Mouse (Mus musculus) stomach, embryonic 15.5 days (tissue): ENCODE data around the gene Tns1. TPM values are rescaled to one million over a fixed set of nuclear protein-coding genes. Genes with fewer than 3 reads are reported as not detected.

Experiments
- ATAC-seq: fragments of 200-750 bp; cut with Nextera tagmentation; 2 replicates; pipeline ENCODE4 v1.8.0; 2017; ENCODE audit warnings: low read depth, moderate number of reproducible peaks, moderate TSS enrichment; ENCODE audit not compliant: insufficient read depth, low FRiP score
- H3K27ac ChIP-seq: fragments of 300-500 bp; sonication (generic); 2 replicates; pipeline ENCODE4 v1.5.1; 2015; ENCODE audit warnings: mild to moderate bottlenecking, inconsistent platforms
- H3K27me3 ChIP-seq: fragments of 300-500 bp; sonication (generic); replicated peaks from 2 replicates; pipeline ENCODE4 v1.6.1; 2015; ENCODE audit warnings: inconsistent platforms
- H3K36me3 ChIP-seq: fragments of 300-500 bp; sonication (generic); 2 replicates; pipeline ENCODE4 v1.6.1; 2015; ENCODE audit warnings: inconsistent platforms
- H3K4me1 ChIP-seq: fragments of 300-500 bp; sonication (generic); 2 replicates; pipeline ENCODE4 v1.6.1; 2015; ENCODE audit warnings: inconsistent platforms
- H3K4me2 ChIP-seq: fragments of 300-500 bp; sonication (generic); 2 replicates; pipeline ENCODE4 v1.6.1; 2015; ENCODE audit warnings: mild to moderate bottlenecking, inconsistent platforms
- H3K4me3 ChIP-seq: fragments of 300-500 bp; sonication (generic); replicated peaks from 2 replicates; pipeline ENCODE4 v1.5.1; 2015; ENCODE audit warnings: inconsistent platforms
- H3K9ac ChIP-seq: fragments of 300-500 bp; sonication (generic); 2 replicates; pipeline ENCODE4 v1.6.1; 2015; ENCODE audit warnings: inconsistent platforms
- H3K9me3 ChIP-seq: fragments of 300-500 bp; sonication (generic); 2 replicates; pipeline ENCODE4 v1.6.1; 2016; ENCODE audit warnings: inconsistent platforms
- WGBS: fragments of 180-500 bp; shearing (Covaris S2); methylation state at CpG from one replicate; pipeline ENCODE4 v1.1.7; 2015; 5-methylcytosine and 5-hydroxymethylcytosine counted together
- polyA plus RNA-seq: library from polyadenylated mRNA; unstranded; fragments of >200 nt; fragmentation: Nextera tagmentation; extraction: Ambion mirVana; gene quantifications from 2 replicates; pipeline ENCODE4 v1.2.1, GENCODE M21; 2015

Tns1 gene
- polyA plus RNA-seq, 1 experiment from 2014 or later, result 34.5 TPM

- peaks cover 15% of the 10 kb centered on the region for H3K4me1 ChIP-seq
- H3K9me3 ChIP-seq, result no peaks in the 10 kb centered on the region
- 7% methylated on average over 40 of the region's 41 CpGs for WGBS
- 0 out of 2 replicates have a peak overlapping the region, but pooled peaks have one; percentile 26 for H3K27ac ChIP-seq
- H3K4me3 ChIP-seq, result peak overlapping the region; percentile 42
- no peaks in the 10 kb centered on the region for H3K27me3 ChIP-seq
- H3K36me3 ChIP-seq, result no peaks in the 10 kb centered on the region
- H3K9ac ChIP-seq, result peak overlapping the region; percentile 61
- peak; percentile 37 for ATAC-seq
- peak overlapping the region; percentile 91 for H3K4me2 ChIP-seq
Observed at GRCm38 (mm10) chr1:74068366-74069084, 55.7 kb downstream of the Tns1 start.

GRCm38 (mm10) chr1:74067866-74068265 is 56.4 kb downstream of the Tns1 start:
- Histone ChIP-seq H3K4me3 (peak overlapping the region; percentile 42), H3K4me1 (peaks cover 15% of the 10 kb centered on the region), H3K9me3 (no peaks in the 10 kb centered on the region), H3K4me2 (peak overlapping the region; percentile 91), H3K27me3 (no peaks in the 10 kb centered on the region), H3K36me3 (0 out of 2 replicates have a peak, but pooled peaks cover under 1% of the 10 kb centered on the region), H3K9ac (no peak overlapping the region), H3K27ac (no peak overlapping the region)
- ATAC-seq, result no peak
- WGBS, result 20% methylated on average over 14 of the region's 14 CpGs

GRCm38 (mm10) chr1:74066576-74066975 is 57.7 kb downstream of the Tns1 start:
- H3K4me2 ChIP-seq, result no peak overlapping the region
- no peak for ATAC-seq
- H3K9ac ChIP-seq, result no peak overlapping the region

GRCm38 (mm10) chr1:74066061-74066460 is 58.2 kb downstream of the Tns1 start:
- H3K4me1 ChIP-seq, result peaks cover 15% of the 10 kb centered on the region
- H3K4me3 ChIP-seq, result no peak overlapping the region
- no peaks in the 10 kb centered on the region for H3K27me3 ChIP-seq
- H3K36me3 ChIP-seq, result 0 out of 2 replicates have a peak, but pooled peaks cover 5% of the 10 kb centered on the region
- H3K27ac ChIP-seq, result no peak overlapping the region
- no peaks in the 10 kb centered on the region for H3K9me3 ChIP-seq
- no peak overlapping the region for H3K4me2 ChIP-seq
- WGBS, result 75% methylated on average over 5 of the region's 5 CpGs
- ATAC-seq, result no peak
- H3K9ac ChIP-seq, result no peak overlapping the region

More at GRCm38 (mm10) chr1:74066576-74066975, 57.7 kb downstream of the Tns1 start:
- 80% methylated on average over 3 of the region's 3 CpGs for WGBS
- H3K27ac ChIP-seq, result no peak overlapping the region
- no peaks in the 10 kb centered on the region for H3K27me3 ChIP-seq
- 0 out of 2 replicates have a peak, but pooled peaks cover 5% of the 10 kb centered on the region for H3K36me3 ChIP-seq
- H3K4me1 ChIP-seq, result peaks cover 15% of the 10 kb centered on the region
- no peaks in the 10 kb centered on the region for H3K9me3 ChIP-seq
- no peak overlapping the region for H3K4me3 ChIP-seq

- H3K9me3 ChIP-seq, result no peaks in the 10 kb centered on the region
- H3K36me3 ChIP-seq, result 0 out of 2 replicates have a peak, but pooled peaks cover 5% of the 10 kb centered on the region
- ATAC-seq, result no peak
- H3K4me1 ChIP-seq, result peaks cover 10% of the 10 kb centered on the region
- H3K27me3 ChIP-seq, result no peaks in the 10 kb centered on the region
- no peak overlapping the region for H3K4me3 ChIP-seq
- WGBS, result 68% methylated on average over 6 of the region's 6 CpGs
- no peak overlapping the region for H3K9ac ChIP-seq
- no peak overlapping the region for H3K27ac ChIP-seq
- no peak overlapping the region for H3K4me2 ChIP-seq
Observed at GRCm38 (mm10) chr1:74060046-74060445, 64.2 kb downstream of the Tns1 start.

- ATAC-seq, result no peak
- no peak overlapping the region for H3K27ac ChIP-seq
- H3K9ac ChIP-seq, result no peak overlapping the region
Observed at GRCm38 (mm10) chr1:74059552-74059951, 64.7 kb downstream of the Tns1 start.

GRCm38 (mm10) chr1:74058771-74059170 is 65.5 kb downstream of the Tns1 start:
- Histone ChIP-seq H3K4me3 (no peak overlapping the region), H3K9ac (no peak overlapping the region), H3K27ac (no peak overlapping the region), H3K9me3 (no peaks in the 10 kb centered on the region), H3K36me3 (0 out of 2 replicates have a peak, but pooled peaks cover 5% of the 10 kb centered on the region), H3K4me2 (no peak overlapping the region), H3K4me1 (peaks cover 17% of the 10 kb centered on the region), H3K27me3 (no peaks in the 10 kb centered on the region)
- 52% methylated on average over 4 of the region's 4 CpGs for WGBS
- no peak for ATAC-seq

More at GRCm38 (mm10) chr1:74059552-74059951, 64.7 kb downstream of the Tns1 start:
- no peaks in the 10 kb centered on the region for H3K27me3 ChIP-seq
- 74% methylated on average over 5 of the region's 5 CpGs for WGBS
- no peak overlapping the region for H3K4me2 ChIP-seq
- H3K36me3 ChIP-seq, result 0 out of 2 replicates have a peak, but pooled peaks cover 5% of the 10 kb centered on the region
- peaks cover 10% of the 10 kb centered on the region for H3K4me1 ChIP-seq
- no peaks in the 10 kb centered on the region for H3K9me3 ChIP-seq
- no peak overlapping the region for H3K4me3 ChIP-seq

GRCm38 (mm10) chr1:74058309-74058708 is 65.9 kb downstream of the Tns1 start:
- Histone ChIP-seq H3K4me1 (peaks cover 19% of the 10 kb centered on the region), H3K27me3 (no peaks in the 10 kb centered on the region), H3K27ac (no peak overlapping the region), H3K36me3 (0 out of 2 replicates have a peak, but pooled peaks cover 5% of the 10 kb centered on the region), H3K4me2 (no peak overlapping the region), H3K9me3 (no peaks in the 10 kb centered on the region), H3K9ac (no peak overlapping the region), H3K4me3 (no peak overlapping the region)
- ATAC-seq, result no peak
- 73% methylated on average over 4 of the region's 4 CpGs for WGBS

- Histone ChIP-seq H3K4me3 (no peak overlapping the region), H3K27me3 (no peaks in the 10 kb centered on the region), H3K27ac (no peak overlapping the region), H3K36me3 (0 out of 2 replicates have a peak, but pooled peaks cover under 1% of the 10 kb centered on the region), H3K4me2 (no peak overlapping the region), H3K9me3 (no peaks in the 10 kb centered on the region), H3K9ac (no peak overlapping the region), H3K4me1 (peaks cover 21% of the 10 kb centered on the region)
- no peak for ATAC-seq
- 78% methylated on average over 5 of the region's 5 CpGs for WGBS
Observed at GRCm38 (mm10) chr1:74057501-74057900, 66.7 kb downstream of the Tns1 start.

GRCm38 (mm10) chr1:74055552-74055951 is 68.7 kb downstream of the Tns1 start:
- no peak for ATAC-seq
- Histone ChIP-seq H3K4me3 (no peak overlapping the region), H3K4me2 (no peak overlapping the region), H3K9ac (no peak overlapping the region), H3K27ac (no peak overlapping the region), H3K9me3 (no peaks in the 10 kb centered on the region), H3K36me3 (no peaks in the 10 kb centered on the region), H3K4me1 (peaks cover 21% of the 10 kb centered on the region), H3K27me3 (no peaks in the 10 kb centered on the region)
- WGBS, result 73% methylated on average over 4 of the region's 4 CpGs

- WGBS, result 59% methylated on average over 3 of the region's 3 CpGs
- H3K27ac ChIP-seq, result no peak overlapping the region; the same call in none of the 2 replicates
Observed at GRCm38 (mm10) chr1:74054471-74054870, 69.8 kb downstream of the Tns1 start.

GRCm38 (mm10) chr1:74054007-74054406 is 70.2 kb downstream of the Tns1 start:
- Histone ChIP-seq H3K36me3 (no peaks in the 10 kb centered on the region), H3K27ac (no peak overlapping the region; the same call in 1 of the 2 replicates), H3K9ac (no peak overlapping the region), H3K4me3 (no peak overlapping the region), H3K4me1 (peaks cover 11% of the 10 kb centered on the region; the same call in 1 of the 2 replicates), H3K27me3 (no peaks in the 10 kb centered on the region), H3K9me3 (no peaks in the 10 kb centered on the region), H3K4me2 (no peak overlapping the region)
- ATAC-seq, result peak; percentile 44
- WGBS, result 24% methylated on average over 7 of the region's 7 CpGs

More at GRCm38 (mm10) chr1:74054471-74054870, 69.8 kb downstream of the Tns1 start:
- H3K9me3 ChIP-seq, result no peaks in the 10 kb centered on the region
- H3K4me2 ChIP-seq, result no peak overlapping the region
- H3K4me3 ChIP-seq, result no peak overlapping the region
- H3K36me3 ChIP-seq, result no peaks in the 10 kb centered on the region
- H3K4me1 ChIP-seq, result peaks cover 13% of the 10 kb centered on the region; the same call in 1 of the 2 replicates
- no peak for ATAC-seq
- H3K9ac ChIP-seq, result no peak overlapping the region
- H3K27me3 ChIP-seq, result no peaks in the 10 kb centered on the region
